Mouse (Mus musculus): ENCODE measurements around the gene Clip2. TPM values are rescaled to one million over a fixed set of nuclear protein-coding genes. Genes with fewer than 3 reads are reported as not detected.

The Clip2 gene
- total and polyA plus RNA-seq, 3 experiments = 3.5 to 7.4 TPM; not detected in 1

DNA sequence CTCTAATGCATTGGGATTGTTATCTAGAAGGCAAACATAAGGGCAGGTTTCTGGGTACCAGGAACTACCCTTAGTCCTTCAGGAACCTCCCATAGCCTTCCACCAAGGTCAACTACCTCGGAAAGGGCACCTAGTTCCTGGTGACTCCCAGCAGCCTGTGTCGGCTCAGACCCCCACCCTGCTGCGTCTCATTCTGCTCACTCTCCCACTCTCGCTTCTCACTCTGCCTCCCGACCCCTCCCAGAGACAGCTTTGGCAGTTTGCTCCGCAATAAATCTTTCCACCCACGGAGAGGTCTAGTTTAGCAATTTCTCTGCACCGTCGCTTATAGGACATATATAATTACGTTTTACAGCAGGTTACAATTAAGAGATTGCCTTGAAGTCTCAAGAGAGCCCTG is 64.2 kb downstream of the Clip2 start:
- Histone ChIP-seq H3K36me3 (ENCODE audit: control insufficient read depth in 1 of 2, insufficient read depth in 2 of 2, low read length in 2 of 2) (0 out of 4 replicates have a peak, but pooled peaks cover 0 to 2% of the 10 kb centered on the region in 2 experiments), H3K4me1 (ENCODE audit: control insufficient read depth in 1 of 2, insufficient read depth in 2 of 2, low read length in 2 of 2) (peaks cover 0 to 7% of the 10 kb centered on the region in 2 experiments; a peak in 1 of 4 replicates), H3K4me3 (ENCODE audit: control insufficient read depth in 1 of 2, insufficient read depth in 1 of 2, low read depth in 2 of 2, low read length in 2 of 2) (no peak overlapping the region), H3K9ac (ENCODE audit: control insufficient read depth, low read depth, low read length, poor library complexity, severe bottlenecking) (no peak overlapping the region), H3K79me2 (ENCODE audit: control insufficient read depth, insufficient read depth, low read length, poor library complexity) (no peaks in the 10 kb centered on the region), H3K27ac (ENCODE audit: control insufficient read depth, low read depth, low read length) (no peak overlapping the region), H3K27me3 (ENCODE audit: control insufficient read depth in 1 of 2, insufficient read depth in 2 of 2, low read length in 2 of 2) (no peaks in the 10 kb centered on the region), H3K9me3 (replicated peaks; ENCODE audit: insufficient read depth, low read length) (no peaks in the 10 kb centered on the region)
- DNase-seq (ENCODE audit: low read depth, low spot score) = no peak
- no peak for TF ChIP-seq RCOR1 (IDR thresholded peaks at IDR 0.05; ENCODE audit: low read depth, low read length)
- no peak for TF ChIP-seq MYB (IDR thresholded peaks at IDR 0.05; ENCODE audit: low read depth, low read length)
- no peak for TF ChIP-seq POLR2A (IDR thresholded peaks at IDR 0.05; ENCODE audit: control insufficient read depth in 1 of 2, insufficient read depth in 1 of 2, low read depth in 1 of 2, low read length in 2 of 2, poor library complexity in 1 of 2)
- no peak for TF ChIP-seq MAX (IDR thresholded peaks at IDR 0.05; ENCODE audit: low read length)
- no peak for TF ChIP-seq POLR2AphosphoS2 (IDR thresholded peaks at IDR 0.05; ENCODE audit: low read length)
- TF ChIP-seq CTCF (IDR thresholded peaks at IDR 0.05 in 2 of 3, conservative IDR thresholded peaks at IDR 0.05 in 1 of 3; ENCODE audit: control insufficient read depth in 1 of 3, insufficient read depth in 1 of 3, low read depth in 2 of 3, low read length in 3 of 3, poor library complexity in 1 of 3, severe bottlenecking in 1 of 3) = no peak
- TF ChIP-seq CHD1 (IDR thresholded peaks at IDR 0.05; ENCODE audit: low read depth, low read length) = no peak
- no peak for TF ChIP-seq MXI1 (IDR thresholded peaks at IDR 0.05; ENCODE audit: low read depth, low read length)
- TF ChIP-seq JUND (IDR thresholded peaks at IDR 0.05; ENCODE audit: low read depth, low read length) = no peak

DNA sequence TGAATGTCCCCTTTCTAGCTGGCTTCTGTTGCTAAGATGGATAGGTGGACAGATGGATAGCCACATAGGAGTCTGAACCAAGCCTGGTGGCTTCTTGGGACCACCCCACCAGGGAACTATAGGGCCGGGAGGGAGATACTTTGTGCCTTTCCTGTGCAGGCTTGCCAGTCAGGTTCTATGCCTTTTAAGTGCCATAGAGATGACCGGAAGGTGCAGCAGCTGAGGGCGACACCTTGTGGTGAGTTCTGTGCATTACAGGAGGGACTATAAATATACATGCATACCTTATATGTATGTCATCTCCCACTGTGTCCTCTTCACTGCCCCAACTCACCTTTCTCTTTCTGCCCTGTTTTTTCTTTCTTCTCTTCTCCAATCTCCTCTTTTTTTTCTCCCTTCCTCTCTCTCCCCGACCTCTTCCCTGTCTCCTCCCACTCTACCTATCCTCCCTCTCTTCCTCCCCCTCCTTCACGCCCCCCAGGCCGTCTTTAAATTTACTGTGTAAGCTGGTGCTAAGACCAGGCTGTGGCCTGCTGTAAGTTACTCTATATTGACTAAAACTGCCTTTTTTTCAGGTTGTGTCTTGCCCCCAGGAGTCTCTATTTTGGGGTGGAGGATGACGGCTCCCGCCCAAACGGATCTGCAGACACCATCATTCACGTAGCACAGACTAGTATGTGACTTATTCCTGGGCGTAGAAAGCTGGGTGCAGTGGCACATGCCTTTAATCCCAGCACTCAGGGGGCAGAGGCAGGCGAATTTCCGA is 66.2 kb downstream of the Clip2 start:
- peak; percentile 87 for DNase-seq (ENCODE audit: low read depth, low spot score)
- no peak for TF ChIP-seq BHLHE40 (IDR thresholded peaks at IDR 0.05; ENCODE audit: borderline replicate concordance, low read depth, low read length)
- TF ChIP-seq MXI1 (IDR thresholded peaks at IDR 0.05; ENCODE audit: low read depth, low read length) = 0 out of 2 replicates have a peak, but pooled peaks have one; percentile 25
- TF ChIP-seq SMC3 (IDR thresholded peaks at IDR 0.05; ENCODE audit: low read depth, low read length) = peak; percentile 94
- no peak for TF ChIP-seq NELFE (IDR thresholded peaks at IDR 0.05; ENCODE audit: low read depth, low read length)
- TF ChIP-seq CTCF (IDR thresholded peaks at IDR 0.05 in 2 of 3, conservative IDR thresholded peaks at IDR 0.05 in 1 of 3; ENCODE audit: control insufficient read depth in 1 of 3, insufficient read depth in 1 of 3, low read depth in 2 of 3, low read length in 3 of 3, poor library complexity in 1 of 3, severe bottlenecking in 1 of 3) = peak; percentile 91 to 99 (median 96)
- no peak for TF ChIP-seq USF1 (IDR thresholded peaks at IDR 0.05; ENCODE audit: low read depth, low read length)
- TF ChIP-seq MAX (IDR thresholded peaks at IDR 0.05; ENCODE audit: low read length) = no peak
- peak; percentile 34; the same call in 1 of the 2 replicates for TF ChIP-seq SIN3A (IDR thresholded peaks at IDR 0.05; ENCODE audit: low read length)
- TF ChIP-seq ZC3H11A (IDR thresholded peaks at IDR 0.05; ENCODE audit: low read depth, low read length) = peak; percentile 81
- no peak for TF ChIP-seq MYC (IDR thresholded peaks at IDR 0.05; ENCODE audit: low read depth, low read length)
- TF ChIP-seq GABPA (IDR thresholded peaks at IDR 0.05; ENCODE audit: low read depth, low read length) = no peak
- TF ChIP-seq KAT2A (conservative IDR thresholded peaks at IDR 0.05; ENCODE audit: low read depth, low read length) = no peak
- peak; percentile 51 for TF ChIP-seq ELF1 (IDR thresholded peaks at IDR 0.05; ENCODE audit: low read depth, low read length)
- TF ChIP-seq MYB (IDR thresholded peaks at IDR 0.05; ENCODE audit: low read depth, low read length) = no peak
- 0 out of 2 replicates have a peak, but pooled peaks have one; percentile 34 for TF ChIP-seq TBP (IDR thresholded peaks at IDR 0.05; ENCODE audit: low read depth, low read length)
- no peak for TF ChIP-seq CHD1 (IDR thresholded peaks at IDR 0.05; ENCODE audit: low read depth, low read length)
- TF ChIP-seq MAFK (IDR thresholded peaks at IDR 0.05; ENCODE audit: borderline replicate concordance, low read depth, low read length) = no peak
- no peak for TF ChIP-seq TAL1 (IDR thresholded peaks at IDR 0.05; ENCODE audit: low read length)
- TF ChIP-seq JUND (IDR thresholded peaks at IDR 0.05; ENCODE audit: low read depth, low read length) = 0 out of 2 replicates have a peak, but pooled peaks have one; percentile 55
- 0 out of 2 replicates have a peak, but pooled peaks have one; percentile 31 for TF ChIP-seq ZNF384 (IDR thresholded peaks at IDR 0.05; ENCODE audit: low read depth, low read length)
- no peak for TF ChIP-seq RCOR1 (IDR thresholded peaks at IDR 0.05; ENCODE audit: low read depth, low read length)
- peak; percentile 87 for TF ChIP-seq RAD21 (IDR thresholded peaks at IDR 0.05; ENCODE audit: low read depth, low read length)
- no peak for TF ChIP-seq ETS1 (IDR thresholded peaks at IDR 0.05; ENCODE audit: low read depth, low read length)
- TF ChIP-seq POLR2A (IDR thresholded peaks at IDR 0.05; ENCODE audit: control insufficient read depth in 1 of 2, insufficient read depth in 1 of 2, low read depth in 1 of 2, low read length in 2 of 2, poor library complexity in 1 of 2) = peak in 1 of 2 experiments; percentile 33; a peak in 1 of 4 replicates
- no peak for TF ChIP-seq USF2 (IDR thresholded peaks at IDR 0.05; ENCODE audit: borderline replicate concordance in 1 of 2, insufficient read depth in 1 of 2, low read depth in 1 of 2, low read length in 2 of 2)
- TF ChIP-seq MEF2A (IDR thresholded peaks at IDR 0.05; ENCODE audit: extremely low read depth, insufficient replicate concordance, low read depth, low read length, poor library complexity, severe bottlenecking) = no peak
- no peak for TF ChIP-seq POLR2AphosphoS2 (IDR thresholded peaks at IDR 0.05; ENCODE audit: low read length)

More for the DNA sequence above, 66.2 kb downstream of the Clip2 start:
- Histone ChIP-seq H3K36me3 (ENCODE audit: control insufficient read depth in 1 of 2, insufficient read depth in 2 of 2, low read length in 2 of 2) (0 out of 4 replicates have a peak, but pooled peaks cover 0 to 2% of the 10 kb centered on the region in 2 experiments), H3K27me3 (ENCODE audit: control insufficient read depth in 1 of 2, insufficient read depth in 2 of 2, low read length in 2 of 2) (peaks cover 0 to 1% of the 10 kb centered on the region in 2 experiments; a peak in 1 of 4 replicates), H3K4me3 (ENCODE audit: control insufficient read depth in 1 of 2, insufficient read depth in 1 of 2, low read depth in 2 of 2, low read length in 2 of 2) (no peak overlapping the region), H3K4me1 (ENCODE audit: control insufficient read depth in 1 of 2, insufficient read depth in 2 of 2, low read length in 2 of 2) (peaks cover 0 to 7% of the 10 kb centered on the region in 2 experiments; a peak in 1 of 4 replicates), H3K9me3 (replicated peaks; ENCODE audit: insufficient read depth, low read length) (no peaks in the 10 kb centered on the region), H3K27ac (ENCODE audit: control insufficient read depth, low read depth, low read length) (no peak overlapping the region), H3K79me2 (ENCODE audit: control insufficient read depth, insufficient read depth, low read length, poor library complexity) (no peaks in the 10 kb centered on the region), H3K9ac (ENCODE audit: control insufficient read depth, low read depth, low read length, poor library complexity, severe bottlenecking) (peak overlapping the region; percentile 44; the same call in 1 of the 2 replicates)

Data from MEL (cell line).